Mouse (Mus musculus): ENCODE data around the gene Ano8.
A peak's percentile ranks its signal among the peaks of the same experiment; 100 is the strongest.

Ano8 gene

GRCm38 (mm10) chr8:71470913-71471255 is 14.9 kb downstream of the Ano8 start:
- no peak for DNase-seq (ENCODE audit: low spot score in 2 of 2)

- no peak for DNase-seq (ENCODE audit: low spot score in 2 of 2)
Measured at GRCm38 (mm10) chr8:71470146-71470912, 15.4 kb downstream of the Ano8 start.

- peak; percentile 40 to 62 for DNase-seq (ENCODE audit: low spot score in 2 of 2)
Measured at GRCm38 (mm10) chr8:71469411-71469810, 16.4 kb downstream of the Ano8 start.

GRCm38 (mm10) chr8:71468916-71469315 is 16.8 kb downstream of the Ano8 start, which contains the start of gene Dda1:
TSS of gene Dda1 (plus strand) at chr8:71469199.
- DNase-seq (ENCODE audit: low spot score in 2 of 2) = peak; percentile 89 to 97

- no peak for DNase-seq (ENCODE audit: low spot score in 2 of 2)
Measured at GRCm38 (mm10) chr8:71468001-71468400, 17.8 kb downstream of the Ano8 start.

GRCm38 (mm10) chr8:71467201-71467600 is 18.6 kb downstream of the Ano8 start:
- DNase-seq (ENCODE audit: low spot score in 2 of 2) = no peak

- no peak for DNase-seq (ENCODE audit: low spot score in 2 of 2)
Measured at GRCm38 (mm10) chr8:71466198-71466597, 19.6 kb downstream of the Ano8 start.

- no peak for DNase-seq (ENCODE audit: low spot score in 2 of 2)
Measured at GRCm38 (mm10) chr8:71465733-71466132, 20.0 kb downstream of the Ano8 start.

GRCm38 (mm10) chr8:71464513-71465500 is 21.0 kb downstream of the Ano8 start, which contains the start of gene Mrpl34:
TSS of gene Mrpl34 (plus strand) at chr8:71464959.
- DNase-seq (ENCODE audit: low spot score in 2 of 2) = peak; percentile 97

GRCm38 (mm10) chr8:71463188-71464033 is 22.4 kb downstream of the Ano8 start, which contains the start of gene Abhd8:
TSS of gene Abhd8 (minus strand) at chr8:71463655.
- peak; percentile 98 to 99 for DNase-seq (ENCODE audit: low spot score in 2 of 2)

- peak in 1 of 2 experiments; percentile 68 for DNase-seq (ENCODE audit: low spot score in 2 of 2)
Measured at GRCm38 (mm10) chr8:71462786-71463185, 23.0 kb downstream of the Ano8 start.

- DNase-seq (ENCODE audit: low spot score in 2 of 2) = no peak
Measured at GRCm38 (mm10) chr8:71462191-71462590, 23.6 kb downstream of the Ano8 start.

GRCm38 (mm10) chr8:71461152-71461840 is 24.5 kb downstream of the Ano8 start:
- no peak for DNase-seq (ENCODE audit: low spot score in 2 of 2)

- no peak for DNase-seq (ENCODE audit: low spot score in 2 of 2)
Measured at GRCm38 (mm10) chr8:71460716-71461115, 25.0 kb downstream of the Ano8 start.

GRCm38 (mm10) chr8:71457659-71458270 is 28.0 kb downstream of the Ano8 start:
- DNase-seq (ENCODE audit: low spot score in 2 of 2) = peak in 1 of 2 experiments; percentile 19

- DNase-seq (ENCODE audit: low spot score in 2 of 2) = no peak
Measured at GRCm38 (mm10) chr8:71456906-71457305, 28.9 kb downstream of the Ano8 start.

- DNase-seq (ENCODE audit: low spot score in 2 of 2) = no peak
Measured at GRCm38 (mm10) chr8:71454668-71455067, 31.1 kb downstream of the Ano8 start.

GRCm38 (mm10) chr8:71452669-71453068 is 33.1 kb downstream of the Ano8 start:
- DNase-seq (ENCODE audit: low spot score in 2 of 2) = no peak

GRCm38 (mm10) chr8:71451777-71452176 is 34.0 kb downstream of the Ano8 start:
- no peak for DNase-seq (ENCODE audit: low spot score in 2 of 2)

GRCm38 (mm10) chr8:71451337-71451736 is 34.4 kb downstream of the Ano8 start:
- no peak for DNase-seq (ENCODE audit: low spot score in 2 of 2)

Data from spleen, postnatal 10 days (tissue).